32 mouse cellular contexts compared by ENCODE assay signal in the genomic region with DNA sequence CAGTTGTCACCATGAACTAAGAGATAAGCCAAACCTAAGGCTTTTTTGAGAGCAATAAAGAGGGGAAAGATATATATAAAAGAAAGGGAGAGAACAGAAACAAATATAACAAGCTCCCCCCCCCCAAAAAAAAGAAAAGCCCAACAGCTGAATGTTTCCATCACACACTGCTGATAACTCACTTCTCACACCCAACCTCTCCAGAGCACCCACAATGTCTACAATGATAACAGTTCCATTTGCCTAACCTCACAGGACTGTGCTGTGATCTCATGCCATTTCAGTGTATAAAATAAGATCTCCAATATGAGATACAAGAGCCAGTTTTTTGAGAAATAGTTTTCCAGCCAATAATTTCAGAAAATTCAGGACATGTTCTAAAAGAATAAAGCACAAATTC. TPM values are rescaled to one million over a fixed set of nuclear protein-coding genes. Genes with fewer than 3 reads are reported as not detected.
"Had no signal": no experiment of that assay in that cellular context is flagged by ENCODE, and none has a peak within 500 bp of the region (broad histone marks: within the 10 kb centered on the region; RNA-seq: fewer than 3 reads in every experiment).

No protein-coding gene starts in this region.

- H3K36me3 ChIP-seq: intestine, embryonic 15.5 days; kidney, embryonic 15.5 days; limb, embryonic 12.5 days; limb, embryonic 15.5 days; midbrain, embryonic 10.5 days; midbrain, embryonic 13.5 days had no signal

- H3K27ac ChIP-seq: intestine, embryonic 15.5 days; kidney, embryonic 15.5 days; left cerebral cortex, adult 2 months; limb, embryonic 12.5 days; limb, embryonic 15.5 days; midbrain, embryonic 10.5 days; midbrain, embryonic 13.5 days; stomach, postnatal 0 days had no signal

- H3K4me2 ChIP-seq: intestine, embryonic 15.5 days; kidney, embryonic 15.5 days; limb, embryonic 12.5 days; limb, embryonic 15.5 days; midbrain, embryonic 13.5 days had no signal

- DNase-seq: kidney, adult 11 months; kidney, adult 8-10 months; kidney, postnatal 10 days; kidney, postnatal 36 days; layer of hippocampus, postnatal 36 days; left cerebral cortex, postnatal 4 days; lung, adult 2 months; lung, postnatal 14 days; lung, postnatal 4 days; right cerebral cortex, adult 18-20 months; right cerebral cortex, postnatal 14 days; right cerebral cortex, postnatal 4 days; thymus, adult 2 months; thymus, postnatal 14 days had no signal

- H3K9ac ChIP-seq: intestine, embryonic 15.5 days; kidney, embryonic 15.5 days; limb, embryonic 12.5 days; limb, embryonic 15.5 days; midbrain, embryonic 13.5 days had no signal

- H3K27me3 ChIP-seq: intestine, embryonic 15.5 days; kidney, embryonic 15.5 days; limb, embryonic 12.5 days; limb, embryonic 15.5 days; midbrain, embryonic 13.5 days had no signal

- H3K9me3 ChIP-seq: intestine, embryonic 15.5 days; kidney, embryonic 15.5 days; limb, embryonic 12.5 days; limb, embryonic 15.5 days; midbrain, embryonic 10.5 days; midbrain, embryonic 13.5 days had no signal

- ATAC-seq: intestine, embryonic 15.5 days; midbrain, embryonic 13.5 days; midbrain, embryonic 16.5 days had no signal

- H3K4me3 ChIP-seq: intestine, embryonic 15.5 days; kidney, embryonic 15.5 days; left cerebral cortex, adult 2 months; limb, embryonic 12.5 days; limb, embryonic 15.5 days; midbrain, embryonic 10.5 days; midbrain, embryonic 13.5 days; myocyte had no signal

- H3K4me1 ChIP-seq: intestine, embryonic 15.5 days; kidney, embryonic 15.5 days; limb, embryonic 12.5 days; limb, embryonic 15.5 days; midbrain, embryonic 10.5 days; midbrain, embryonic 13.5 days had no signal

RNA-seq across cellular contexts. Expression of gene Ms4a2, which starts 5.5 kb away (rescaled TPM):
- total RNA-seq: layer of hippocampus, adult 8-10 months; layer of hippocampus, postnatal 10 days; layer of hippocampus, postnatal 36 days; left cerebral cortex, adult 2 months; left cerebral cortex, postnatal 10 days had no signal
- polyA plus RNA-seq: limb, embryonic 12.5 days; midbrain, embryonic 10.5 days; midbrain, embryonic 13.5 days; midbrain, embryonic 16.5 days; myocyte; neural tube, embryonic 11.5 days; thymus, adult 2 months had no signal

RNA-seq across cellular contexts. Expression of gene Ms4a3, which starts 22.7 kb away (rescaled TPM):
- total RNA-seq: layer of hippocampus, postnatal 10 days; layer of hippocampus, postnatal 36 days; left cerebral cortex, adult 2 months; left cerebral cortex, postnatal 10 days; left cerebral cortex, postnatal 4 days; monocyte, adult 5-6 weeks had no signal
- polyA plus RNA-seq: limb, embryonic 12.5 days; lung, adult 2 months; lung, embryonic 16.5 days; midbrain, embryonic 10.5 days; midbrain, embryonic 13.5 days; midbrain, embryonic 16.5 days; myocyte; neural tube, embryonic 14.5 days had no signal

RNA-seq across cellular contexts. Expression of gene Oosp2, which starts 42.4 kb away (rescaled TPM):
- total RNA-seq: layer of hippocampus, adult 8-10 months; layer of hippocampus, postnatal 10 days; layer of hippocampus, postnatal 36 days; left cerebral cortex, adult 2 months; left cerebral cortex, postnatal 10 days; left cerebral cortex, postnatal 4 days; monocyte, adult 5-6 weeks had no signal
- polyA plus RNA-seq: intestine, embryonic 15.5 days; kidney, embryonic 15.5 days; limb, embryonic 12.5 days; limb, embryonic 15.5 days; lung, adult 2 months; lung, embryonic 16.5 days; midbrain, embryonic 10.5 days; midbrain, embryonic 13.5 days; midbrain, embryonic 16.5 days; myocyte; neural tube, embryonic 11.5 days; neural tube, embryonic 14.5 days; stomach, embryonic 14.5 days; stomach, postnatal 0 days; thymus, adult 2 months had no signal
